Mouse (Mus musculus) limb, embryonic 13.5 days (tissue): Measurements from ENCODE around the gene Onecut3. TPM values are rescaled to one million over a fixed set of nuclear protein-coding genes. Genes with fewer than 3 reads are reported as not detected.

Experiments used
- ATAC-seq: fragments of 200-750 bp; cut with Nextera tagmentation; 2 replicates; pipeline ENCODE4 v1.8.0; 2017; ENCODE audit warnings: low read depth, moderate number of reproducible peaks, moderate TSS enrichment; ENCODE audit not compliant: low FRiP score
- H3K27ac ChIP-seq: fragments of 300-500 bp; sonication (generic); 2 replicates; pipeline ENCODE4 v1.5.1; 2015; ENCODE audit warnings: inconsistent platforms, mild to moderate bottlenecking, moderate library complexity
- H3K27me3 ChIP-seq: fragments of 300-500 bp; sonication (generic); 2 replicates; pipeline ENCODE4 v1.6.1; 2015; ENCODE audit warnings: mild to moderate bottlenecking, inconsistent platforms
- H3K36me3 ChIP-seq: fragments of 300-500 bp; sonication (generic); 2 replicates; pipeline ENCODE4 v1.6.1; 2015; ENCODE audit warnings: inconsistent platforms, mild to moderate bottlenecking, moderate library complexity
- H3K4me1 ChIP-seq: fragments of 300-500 bp; sonication (generic); 2 replicates; pipeline ENCODE4 v1.6.1; 2015; ENCODE audit warnings: inconsistent platforms
- H3K4me2 ChIP-seq: fragments of 300-500 bp; sonication (generic); replicated peaks from 2 replicates; pipeline ENCODE4 v1.6.1; 2015; ENCODE audit warnings: inconsistent platforms, mild to moderate bottlenecking, moderate library complexity
- H3K4me3 ChIP-seq: fragments of 300-500 bp; sonication (generic); 2 replicates; pipeline ENCODE4 v1.5.1; 2015; ENCODE audit warnings: moderate library complexity, mild to moderate bottlenecking, inconsistent platforms
- H3K9ac ChIP-seq: fragments of 300-500 bp; sonication (generic); 2 replicates; pipeline ENCODE4 v1.6.1; 2015; ENCODE audit warnings: mild to moderate bottlenecking, inconsistent platforms
- H3K9me3 ChIP-seq: fragments of 300-500 bp; sonication (generic); 2 replicates; pipeline ENCODE4 v1.6.1; 2016; ENCODE audit warnings: inconsistent platforms
- WGBS: fragments of 180-500 bp; shearing (Covaris S2); methylation state at CpG from one replicate; pipeline ENCODE4 v1.1.7; 2015; 5-methylcytosine and 5-hydroxymethylcytosine counted together
- polyA plus RNA-seq: library from polyadenylated mRNA; unstranded; fragments of >200 nt; fragmentation: Nextera tagmentation; extraction: Ambion mirVana; gene quantifications from 2 replicates; pipeline ENCODE4 v1.2.1, GENCODE M21; 2015

The Onecut3 gene
- polyA plus RNA-seq, 1 experiment from 2014 or later = not detected

DNA sequence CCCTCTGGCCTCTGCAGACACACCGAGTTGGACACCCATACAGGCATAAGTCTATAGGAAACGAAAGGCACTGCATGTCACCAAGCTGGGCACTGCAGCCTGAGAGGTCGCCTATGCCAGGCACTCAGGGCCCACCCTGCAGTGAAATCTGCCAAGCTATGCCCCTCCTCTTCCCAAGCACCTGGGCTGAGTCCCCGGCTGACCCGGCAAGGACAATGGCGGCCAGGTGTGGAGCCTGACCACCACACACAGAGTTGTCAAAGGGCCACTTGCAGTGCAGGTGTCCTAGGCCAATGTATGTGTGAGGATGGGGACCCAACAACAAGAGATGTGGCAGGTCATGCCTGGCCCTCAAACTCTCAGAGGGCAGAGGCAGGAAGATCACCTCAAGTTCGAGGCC lies 64.8 kb downstream of the Onecut3 start:
- H3K4me3 ChIP-seq = peak overlapping the region; percentile 93; the same call in 1 of the 2 replicates
- H3K27ac ChIP-seq = no peak overlapping the region
- H3K4me2 ChIP-seq = peak overlapping the region; percentile 93; the same call in 1 of the 2 replicates
- H3K27me3 ChIP-seq = no peaks in the 10 kb centered on the region
- no peak for ATAC-seq
- 0 out of 2 replicates have a peak, but pooled peaks cover 3% of the 10 kb centered on the region for H3K36me3 ChIP-seq
- no peak overlapping the region for H3K9ac ChIP-seq
- no peaks in the 10 kb centered on the region for H3K9me3 ChIP-seq
- peaks cover 35% of the 10 kb centered on the region for H3K4me1 ChIP-seq
- WGBS = 88% methylated on average over 7 of the region's 7 CpGs

DNA sequence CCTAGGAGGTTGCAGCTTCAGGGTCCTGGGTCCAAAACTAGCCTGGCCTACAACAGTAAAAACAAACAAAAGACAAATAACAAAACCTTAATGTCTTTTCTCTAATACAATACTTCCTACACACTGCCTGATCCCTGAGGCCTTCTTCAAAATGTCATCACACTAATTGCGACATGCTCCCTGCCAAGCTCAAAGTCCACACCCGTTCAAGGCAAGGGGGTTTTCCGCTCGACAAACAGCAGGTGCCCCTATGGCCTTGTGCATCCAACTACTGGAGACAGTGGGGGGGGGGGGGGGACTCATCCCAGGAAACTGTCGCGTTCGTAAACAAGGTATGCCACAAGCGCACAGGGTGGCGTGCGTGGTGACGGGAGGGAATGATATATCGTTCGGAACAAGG lies 66.0 kb downstream of the Onecut3 start:
- 2% methylated on average over 13 of the region's 13 CpGs for WGBS
- Histone ChIP-seq H3K27ac (no peak overlapping the region; the same call in 1 of the 2 replicates), H3K27me3 (no peaks in the 10 kb centered on the region), H3K9ac (peak overlapping the region; percentile 95), H3K9me3 (no peaks in the 10 kb centered on the region), H3K36me3 (peaks cover 6% of the 10 kb centered on the region; the same call in 1 of the 2 replicates), H3K4me1 (peaks cover 35% of the 10 kb centered on the region), H3K4me3 (peak overlapping the region; percentile 93), H3K4me2 (peak overlapping the region; percentile 93)
- ATAC-seq = no peak

DNA sequence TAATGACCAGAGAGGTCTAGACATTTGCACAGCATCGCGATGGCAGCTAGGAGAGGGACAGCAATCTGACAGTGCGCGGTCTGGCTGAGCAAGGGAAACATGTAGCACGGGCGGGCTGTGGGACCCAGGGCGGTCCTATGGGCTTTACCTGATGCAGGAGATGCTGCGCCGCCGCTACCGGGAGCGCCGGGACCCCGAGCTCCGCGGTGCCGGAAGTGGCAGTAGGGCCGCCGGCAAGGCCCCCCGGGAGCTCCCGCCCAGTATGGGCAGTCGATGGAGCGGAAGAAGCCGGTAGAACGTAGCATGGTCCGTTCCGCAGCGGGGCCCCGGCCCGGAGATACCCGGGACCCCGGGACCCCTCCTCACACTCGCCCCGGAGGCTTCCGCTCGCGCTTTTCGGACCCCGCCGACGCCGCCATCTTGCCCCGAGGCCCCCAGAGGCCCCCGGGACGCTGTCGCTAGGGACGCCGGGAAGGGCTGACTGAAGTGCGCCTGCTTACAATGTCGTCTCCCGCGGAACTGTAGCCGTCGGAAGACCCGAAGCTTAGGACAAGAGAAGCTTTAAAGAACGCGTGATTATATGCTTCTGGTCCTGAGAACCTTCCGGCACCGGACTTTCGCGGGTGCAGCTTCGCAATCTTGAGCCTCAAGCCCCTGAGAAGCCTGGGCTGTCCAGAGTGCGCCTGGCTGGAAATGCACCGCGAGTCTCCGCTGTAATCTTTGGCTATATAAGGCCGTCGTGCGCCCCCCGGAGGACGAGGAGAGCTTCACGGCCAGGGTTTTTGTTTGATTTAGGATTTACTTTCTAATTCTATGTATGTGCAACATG lies 66.7 kb downstream of the Onecut3 start, which contains the start of gene Rexo1:
Gene Rexo1, minus strand, starts transcription at position 445 of the 829 bp plus-strand sequence.
- Histone ChIP-seq H3K27ac (peak within 1 kb of the TSS; percentile 85), H3K4me3 (peak within 1 kb of the TSS; percentile 93), H3K9ac (peak within 1 kb of the TSS; percentile 95), H3K27me3 (no peaks in the 10 kb centered on the region), H3K4me1 (peaks cover 35% of the 10 kb centered on the region), H3K4me2 (peak within 1 kb of the TSS; percentile 93), H3K9me3 (no peaks in the 10 kb centered on the region), H3K36me3 (peaks cover 6% of the 10 kb centered on the region; the same call in 1 of the 2 replicates)
- ATAC-seq = peak; percentile 91
- under 1% methylated on average over 62 of the region's 72 CpGs for WGBS

DNA sequence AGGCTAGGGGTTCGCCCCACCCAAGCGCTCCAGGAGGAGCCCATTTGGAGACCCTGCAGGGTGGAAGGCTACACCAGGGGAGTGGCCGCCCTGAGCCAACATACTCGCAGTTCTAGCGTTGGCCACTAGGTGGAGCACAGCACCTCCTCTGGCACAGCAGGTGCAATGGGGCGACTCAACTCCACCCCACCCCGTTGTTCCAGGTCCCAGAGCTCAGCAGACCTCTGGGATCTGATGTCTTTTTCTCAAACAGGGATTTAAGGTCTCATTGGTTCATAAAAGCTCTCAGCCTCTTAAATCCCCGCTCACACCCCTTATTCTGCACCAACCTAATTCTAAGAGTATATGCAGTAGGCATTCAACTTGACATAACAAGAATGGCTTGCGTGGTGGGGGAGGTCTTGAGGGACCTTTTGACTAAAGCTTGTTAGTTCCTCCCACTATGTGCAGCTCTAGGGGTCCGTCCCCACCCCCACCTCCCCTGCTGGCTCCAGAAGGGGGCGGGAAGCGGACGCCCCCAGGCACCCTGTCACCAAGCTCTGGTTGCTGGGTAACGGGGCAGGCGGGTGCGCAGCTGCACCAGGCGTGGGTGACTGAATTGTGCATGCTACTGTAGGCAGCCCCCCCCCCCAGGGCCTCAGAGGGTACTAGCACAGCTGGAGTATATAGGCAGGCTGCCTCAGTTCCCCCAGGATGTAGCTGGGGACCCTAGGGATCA lies 71.9 kb downstream of the Onecut3 start:
- Histone ChIP-seq H3K27me3 (no peaks in the 10 kb centered on the region), H3K4me3 (no peak overlapping the region), H3K36me3 (peaks cover 26% of the 10 kb centered on the region), H3K4me1 (peaks cover 37% of the 10 kb centered on the region), H3K4me2 (no peak overlapping the region), H3K9ac (no peak overlapping the region), H3K27ac (no peak overlapping the region), H3K9me3 (no peaks in the 10 kb centered on the region)
- ATAC-seq = no peak
- 28% methylated on average over 17 of the region's 17 CpGs for WGBS

Other genes with a start within 250 kb of the Onecut3 start
- gene Ndufs7, start 245.7 kb upstream of the Onecut3 start, polyA plus RNA-seq = 298 and 306 TPM in 2 replicates
- 57.1 and 58.4 TPM in 2 replicates for gene Gamt, start 233.8 kb upstream of the Onecut3 start, polyA plus RNA-seq
- 64.9 and 67.9 TPM in 2 replicates for gene Dazap1, start 233.3 kb upstream of the Onecut3 start, polyA plus RNA-seq
- gene Rps15, start 202.4 kb upstream of the Onecut3 start, polyA plus RNA-seq = 908 and 936 TPM in 2 replicates
- 3.3 and 3.8 TPM in 2 replicates for gene Apc2, start 198.9 kb upstream of the Onecut3 start, polyA plus RNA-seq
- 50.7 and 51.2 TPM in 2 replicates for gene 2310011J03Rik, start 174.3 kb upstream of the Onecut3 start, polyA plus RNA-seq
- 4.8 and 6.5 TPM in 2 replicates for gene Pcsk4, start 165.3 kb upstream of the Onecut3 start, polyA plus RNA-seq
- gene Reep6, start 164.9 kb upstream of the Onecut3 start, polyA plus RNA-seq = 6.1 and 6.3 TPM in 2 replicates
- 2.0 and 2.4 TPM in 2 replicates for gene Adamtsl5, start 146.4 kb upstream of the Onecut3 start, polyA plus RNA-seq
- 1.2 and 2.2 TPM in 2 replicates for gene Plk5, start 138.4 kb upstream of the Onecut3 start, polyA plus RNA-seq
- 9.2 and 9.5 TPM in 2 replicates for gene Mex3d, start 107.2 kb upstream of the Onecut3 start, polyA plus RNA-seq
- gene Mbd3, start 95.3 kb upstream of the Onecut3 start, polyA plus RNA-seq = 276 and 288 TPM in 2 replicates
- 443 and 459 TPM in 2 replicates for gene Uqcr11, start 88.0 kb upstream of the Onecut3 start, polyA plus RNA-seq
- gene Tcf3, start 61.2 kb upstream of the Onecut3 start, polyA plus RNA-seq = 153 and 157 TPM in 2 replicates
- 0.29 and 0.33 TPM in 2 replicates for gene Atp8b3, start 44.3 kb downstream of the Onecut3 start, polyA plus RNA-seq
- 28.3 and 28.7 TPM in 2 replicates for gene Rexo1, start 66.7 kb downstream of the Onecut3 start, polyA plus RNA-seq
- 9.3 and 10.0 TPM in 2 replicates for gene Klf16, start 82.5 kb downstream of the Onecut3 start, polyA plus RNA-seq
- 80.9 and 83.0 TPM in 2 replicates for gene Abhd17a, start 95.5 kb downstream of the Onecut3 start, polyA plus RNA-seq
- 83.9 and 92.0 TPM in 2 replicates for gene Scamp4, start 108.0 kb downstream of the Onecut3 start, polyA plus RNA-seq
- 7.6 and 8.8 TPM in 2 replicates for gene Adat3, start 108.0 kb downstream of the Onecut3 start, polyA plus RNA-seq
- gene Gm49322, start 111.2 kb downstream of the Onecut3 start, polyA plus RNA-seq = 3.7 and 5.6 TPM in 2 replicates
- gene Csnk1g2, start 128.0 kb downstream of the Onecut3 start, polyA plus RNA-seq = 148 and 159 TPM in 2 replicates
- gene Btbd2, start 162.2 kb downstream of the Onecut3 start, polyA plus RNA-seq = 77.8 and 83.5 TPM in 2 replicates
- gene Mknk2, start 183.3 kb downstream of the Onecut3 start, polyA plus RNA-seq = 86.1 and 87.8 TPM in 2 replicates
- 55.3 and 55.7 TPM in 2 replicates for gene Mob3a, start 207.1 kb downstream of the Onecut3 start, polyA plus RNA-seq
- 24.2 and 25.6 TPM in 2 replicates for gene Izumo4, start 207.3 kb downstream of the Onecut3 start, polyA plus RNA-seq
- gene Ap3d1, start 247.4 kb downstream of the Onecut3 start, polyA plus RNA-seq = 74.5 and 80.0 TPM in 2 replicates